Mouse (Mus musculus): Measurements from ENCODE around the gene Nedd9. TPM values are rescaled to one million over a fixed set of nuclear protein-coding genes. Genes with fewer than 3 reads are reported as not detected.
A peak's percentile ranks its signal among the peaks of the same experiment; 100 is the strongest.

The Nedd9 gene
- total RNA-seq (2017): 6.4 and 7.3 TPM in 2 replicates

GRCm38 (mm10) chr13:41486606-41487408 lies at the start of gene Nedd9:
TSS of gene Nedd9 (minus strand) at chr13:41487362.
- ATAC-seq (replicated peaks; ENCODE audit: low read depth, poor library complexity, severe bottlenecking): peak; percentile 88

GRCm38 (mm10) chr13:41532625-41533024 lies 45.5 kb upstream of the Nedd9 start:
- no peak for ATAC-seq (replicated peaks; ENCODE audit: low read depth, poor library complexity, severe bottlenecking)

- no peak for ATAC-seq (replicated peaks; ENCODE audit: low read depth, poor library complexity, severe bottlenecking)
Observed at GRCm38 (mm10) chr13:41530326-41530725, 43.2 kb upstream of the Nedd9 start.

GRCm38 (mm10) chr13:41524208-41524607 lies 37.0 kb upstream of the Nedd9 start:
- ATAC-seq (replicated peaks; ENCODE audit: low read depth, poor library complexity, severe bottlenecking): no peak

- ATAC-seq (replicated peaks; ENCODE audit: low read depth, poor library complexity, severe bottlenecking): 0 out of 2 replicates have a peak, but pooled peaks have one; percentile 39
Observed at GRCm38 (mm10) chr13:41521296-41521695, 34.1 kb upstream of the Nedd9 start.

GRCm38 (mm10) chr13:41520549-41521161 lies 33.5 kb upstream of the Nedd9 start:
- no peak for ATAC-seq (replicated peaks; ENCODE audit: low read depth, poor library complexity, severe bottlenecking)

GRCm38 (mm10) chr13:41519792-41520191 lies 32.6 kb upstream of the Nedd9 start:
- ATAC-seq (replicated peaks; ENCODE audit: low read depth, poor library complexity, severe bottlenecking): no peak

- ATAC-seq (replicated peaks; ENCODE audit: low read depth, poor library complexity, severe bottlenecking): no peak
Observed at GRCm38 (mm10) chr13:41517193-41517592, 30.0 kb upstream of the Nedd9 start.

- 0 out of 2 replicates have a peak, but pooled peaks have one; percentile 32 for ATAC-seq (replicated peaks; ENCODE audit: low read depth, poor library complexity, severe bottlenecking)
Observed at GRCm38 (mm10) chr13:41515749-41516148, 28.6 kb upstream of the Nedd9 start.

- no peak for ATAC-seq (replicated peaks; ENCODE audit: low read depth, poor library complexity, severe bottlenecking)
Observed at GRCm38 (mm10) chr13:41514918-41515317, 27.8 kb upstream of the Nedd9 start.

GRCm38 (mm10) chr13:41513456-41513855 lies 26.3 kb upstream of the Nedd9 start:
- no peak for ATAC-seq (replicated peaks; ENCODE audit: low read depth, poor library complexity, severe bottlenecking)

GRCm38 (mm10) chr13:41512243-41512642 lies 25.1 kb upstream of the Nedd9 start:
- no peak for ATAC-seq (replicated peaks; ENCODE audit: low read depth, poor library complexity, severe bottlenecking)

- ATAC-seq (replicated peaks; ENCODE audit: low read depth, poor library complexity, severe bottlenecking): no peak
Observed at GRCm38 (mm10) chr13:41510631-41511419, 23.7 kb upstream of the Nedd9 start.

GRCm38 (mm10) chr13:41505594-41505993 lies 18.4 kb upstream of the Nedd9 start:
- ATAC-seq (replicated peaks; ENCODE audit: low read depth, poor library complexity, severe bottlenecking): peak; percentile 57

GRCm38 (mm10) chr13:41504997-41505396 lies 17.8 kb upstream of the Nedd9 start:
- ATAC-seq (replicated peaks; ENCODE audit: low read depth, poor library complexity, severe bottlenecking): no peak

GRCm38 (mm10) chr13:41504448-41504847 lies 17.3 kb upstream of the Nedd9 start:
- ATAC-seq (replicated peaks; ENCODE audit: low read depth, poor library complexity, severe bottlenecking): no peak

GRCm38 (mm10) chr13:41502917-41503301 lies 15.7 kb upstream of the Nedd9 start:
- no peak for ATAC-seq (replicated peaks; ENCODE audit: low read depth, poor library complexity, severe bottlenecking)

GRCm38 (mm10) chr13:41502136-41502916 lies 15.2 kb upstream of the Nedd9 start:
- peak; percentile 62 for ATAC-seq (replicated peaks; ENCODE audit: low read depth, poor library complexity, severe bottlenecking)

- ATAC-seq (replicated peaks; ENCODE audit: low read depth, poor library complexity, severe bottlenecking): peak; percentile 60
Observed at GRCm38 (mm10) chr13:41500793-41501192, 13.6 kb upstream of the Nedd9 start.

- ATAC-seq (replicated peaks; ENCODE audit: low read depth, poor library complexity, severe bottlenecking): no peak
Observed at GRCm38 (mm10) chr13:41498611-41499121, 11.5 kb upstream of the Nedd9 start.

Data from common myeloid progenitor, adult 5-6 weeks (primary cell).